Mouse (Mus musculus) heart, adult 2 months (tissue): ENCODE data around the gene H2-DMb1.
"Not testable (repeated sequence)": the region's sequence is repeated elsewhere in the genome, so short reads cannot be mapped to it uniquely, and the experiment has no call there.

Experiments
- CTCF ChIP-seq: fragments of 200-600 bp; IDR thresholded peaks from 2 replicates; pipeline ENCODE4 v1.8.1; 2022; ENCODE audit warnings: antibody characterized with exemption, mild to moderate bottlenecking, moderate library complexity
- POLR2A ChIP-seq: fragments of 200-500 bp; IDR thresholded peaks from 2 replicates; pipeline ENCODE4 v1.6.1; 2011; ENCODE audit warnings: mild to moderate bottlenecking, low read depth, low read length, control low read depth; ENCODE audit not compliant: insufficient read depth

GRCm38 (mm10) chr17:34144221-34144620 is 8.7 kb upstream of the H2-DMb1 start:
- TF ChIP-seq CTCF, POLR2A: not testable (repeated sequence)
